Mouse (Mus musculus) brain, embryonic 14.5 days (tissue): Measurements from ENCODE around the gene Gm10260.

Experiments used
- CTCF ChIP-seq: fragments of 200-500 bp; IDR thresholded peaks from 2 replicates; pipeline ENCODE4 v1.5.1; 2012; ENCODE audit warnings: inconsistent platforms, mild to moderate bottlenecking, moderate library complexity, borderline replicate concordance; ENCODE audit not compliant: insufficient read depth, insufficient read length; ENCODE audit errors: extremely low read depth
- POLR2A ChIP-seq: fragments of 200-500 bp; IDR thresholded peaks from 2 replicates; pipeline ENCODE4 v1.6.1; 2012; ENCODE audit warnings: mild to moderate bottlenecking, inconsistent platforms, borderline replicate concordance; ENCODE audit not compliant: poor library complexity, insufficient read depth, insufficient read length, severe bottlenecking; ENCODE audit errors: extremely low read depth

- no peak for TF ChIP-seq CTCF
- no peak for TF ChIP-seq POLR2A
Measured at GRCm38 (mm10) chr13:97789782-97790450, 29.5 kb upstream of the Gm10260 start.
